Mouse (Mus musculus) gastrocnemius, adult 2 months (tissue): ENCODE results near the gene C1qtnf1. TPM values are rescaled to one million over a fixed set of nuclear protein-coding genes. Genes with fewer than 3 reads are reported as not detected.

Source experiments
- DNase-seq: peaks from one replicate; pipeline ENCODE4 v3.0.0; 2022
- H3K27ac ChIP-seq: fragments of 200-600 bp; 2 replicates; pipeline ENCODE4 v1.8.1; 2022; ENCODE audit warnings: mild to moderate bottlenecking
- H3K4me3 ChIP-seq: fragments of 200-600 bp; 2 replicates; pipeline ENCODE4 v1.8.1; 2022; ENCODE audit warnings: mild to moderate bottlenecking, moderate library complexity
- CTCF ChIP-seq: fragments of 200-600 bp; IDR thresholded peaks from 2 replicates; pipeline ENCODE4 v1.8.1; 2022; ENCODE audit warnings: antibody characterized with exemption, mild to moderate bottlenecking, moderate library complexity
- intact Hi-C: fragments of 180-260 bp; cut with DNase I; formaldehyde crosslinking; loops from one replicate; pipeline ENCODE4 v1.15.1; 2025
- total RNA-seq, 2 experiments: library from RNA; stranded (reverse); gene quantifications; 2 replicates each; pipeline ENCODE4 v1.2.3; 2021

Gene C1qtnf1
- total RNA-seq, 2 experiments from 2014 or later, result 7.9 to 12.6 TPM

GRCm38 (mm10) chr11:118415630-118416029, 12.4 kb upstream of the C1qtnf1 start:
- H3K4me3 ChIP-seq, result no peak overlapping the region
- no peak overlapping the region; the same call in 1 of the 2 replicates for H3K27ac ChIP-seq
- DNase-seq, result no peak
- no peak for TF ChIP-seq CTCF
- intact Hi-C loops, result no loop called here

- intact Hi-C loops, result no loop called here
- no peak for DNase-seq
- Histone ChIP-seq H3K4me3 (no peak overlapping the region), H3K27ac (no peak overlapping the region; the same call in 1 of the 2 replicates)
- no peak for TF ChIP-seq CTCF
Measured at GRCm38 (mm10) chr11:118416046-118416445, 12.0 kb upstream of the C1qtnf1 start.

- intact Hi-C loops, result no loop called here
- Histone ChIP-seq H3K4me3 (peak overlapping the region; percentile 99), H3K27ac (no peak overlapping the region)
- TF ChIP-seq CTCF, result no peak
- no peak for DNase-seq
Measured at GRCm38 (mm10) chr11:118417496-118417895, 10.5 kb upstream of the C1qtnf1 start.

GRCm38 (mm10) chr11:118418442-118418833, 9.6 kb upstream of the C1qtnf1 start:
- intact Hi-C loops, result no loop called here
- TF ChIP-seq CTCF, result no peak
- H3K27ac ChIP-seq, result peak overlapping the region; percentile 98
- no peak for DNase-seq
- peak overlapping the region; percentile 99 for H3K4me3 ChIP-seq

- peak; percentile 98 for DNase-seq
- peak within 1 kb of the TSS; percentile 98 for H3K27ac ChIP-seq
- TF ChIP-seq CTCF, result no peak
Measured at GRCm38 (mm10) chr11:118418834-118419504, 9.0 kb upstream of the C1qtnf1 start, which contains the start of gene Cant1. TSS of gene Cant1 (minus strand) at chr11:118419086.

GRCm38 (mm10) chr11:118420261-118420660, 7.7 kb upstream of the C1qtnf1 start:
- Histone ChIP-seq H3K4me3 (no peak overlapping the region), H3K27ac (no peak overlapping the region)
- no peak for TF ChIP-seq CTCF
- intact Hi-C loops, result no loop called here
- DNase-seq, result no peak

More at GRCm38 (mm10) chr11:118418834-118419504, 9.0 kb upstream of the C1qtnf1 start, which contains the start of gene Cant1:
- H3K4me3 ChIP-seq, result peak within 1 kb of the TSS; percentile 99
- intact Hi-C loops, result no loop called here

GRCm38 (mm10) chr11:118423266-118423971, 4.6 kb upstream of the C1qtnf1 start:
- peak; percentile 82 for DNase-seq
- peak; percentile 91 for TF ChIP-seq CTCF
- intact Hi-C loops, result loop anchor here (1.0 kb wide), 1 partner anchor 20 kb away; no protein-coding TSS in a partner anchor
- H3K27ac ChIP-seq, result peak overlapping the region; percentile 86
- peak overlapping the region; percentile 71 for H3K4me3 ChIP-seq

GRCm38 (mm10) chr11:118424621-118425335, 3.2 kb upstream of the C1qtnf1 start:
- no peak; the same call in 1 of the 2 replicates for TF ChIP-seq CTCF
- DNase-seq, result no peak
- Histone ChIP-seq H3K27ac (peak overlapping the region; percentile 71), H3K4me3 (no peak overlapping the region)
- intact Hi-C loops, result no loop called here

GRCm38 (mm10) chr11:118426765-118427164, 1.2 kb upstream of the C1qtnf1 start:
- Histone ChIP-seq H3K4me3 (no peak overlapping the region), H3K27ac (peak overlapping the region; percentile 56)
- no peak for TF ChIP-seq CTCF
- intact Hi-C loops, result no loop called here
- no peak for DNase-seq

- DNase-seq, result no peak
- intact Hi-C loops, result no loop called here
- Histone ChIP-seq H3K4me3 (peak overlapping the region; percentile 68), H3K27ac (peak overlapping the region; percentile 88)
- no peak for TF ChIP-seq CTCF
Measured at GRCm38 (mm10) chr11:118427266-118427779, 680 bp upstream of the C1qtnf1 start.

GRCm38 (mm10) chr11:118428460-118428868, 461 bp downstream of the C1qtnf1 start:
- DNase-seq, result peak; percentile 57
- intact Hi-C loops, result no loop called here
- Histone ChIP-seq H3K4me3 (peak overlapping the region; percentile 68), H3K27ac (peak overlapping the region; percentile 88)
- TF ChIP-seq CTCF, result no peak

GRCm38 (mm10) chr11:118428944-118429709, 1.1 kb downstream of the C1qtnf1 start:
- peak overlapping the region; percentile 68 for H3K4me3 ChIP-seq
- peak overlapping the region; percentile 88 for H3K27ac ChIP-seq
- peak; percentile 48 for DNase-seq
- intact Hi-C loops, result no loop called here
- no peak for TF ChIP-seq CTCF
